Mouse (Mus musculus): ENCODE data around the gene Pdhb. TPM values are rescaled to one million over a fixed set of nuclear protein-coding genes. Genes with fewer than 3 reads are reported as not detected.
A peak's percentile ranks its signal among the peaks of the same experiment; 100 is the strongest.
"Not testable (repeated sequence)": the region's sequence is repeated elsewhere in the genome, so short reads cannot be mapped to it uniquely, and the experiment has no call there.

Gene Pdhb
- polyA plus RNA-seq, 1 experiment, result 198 TPM

DNA sequence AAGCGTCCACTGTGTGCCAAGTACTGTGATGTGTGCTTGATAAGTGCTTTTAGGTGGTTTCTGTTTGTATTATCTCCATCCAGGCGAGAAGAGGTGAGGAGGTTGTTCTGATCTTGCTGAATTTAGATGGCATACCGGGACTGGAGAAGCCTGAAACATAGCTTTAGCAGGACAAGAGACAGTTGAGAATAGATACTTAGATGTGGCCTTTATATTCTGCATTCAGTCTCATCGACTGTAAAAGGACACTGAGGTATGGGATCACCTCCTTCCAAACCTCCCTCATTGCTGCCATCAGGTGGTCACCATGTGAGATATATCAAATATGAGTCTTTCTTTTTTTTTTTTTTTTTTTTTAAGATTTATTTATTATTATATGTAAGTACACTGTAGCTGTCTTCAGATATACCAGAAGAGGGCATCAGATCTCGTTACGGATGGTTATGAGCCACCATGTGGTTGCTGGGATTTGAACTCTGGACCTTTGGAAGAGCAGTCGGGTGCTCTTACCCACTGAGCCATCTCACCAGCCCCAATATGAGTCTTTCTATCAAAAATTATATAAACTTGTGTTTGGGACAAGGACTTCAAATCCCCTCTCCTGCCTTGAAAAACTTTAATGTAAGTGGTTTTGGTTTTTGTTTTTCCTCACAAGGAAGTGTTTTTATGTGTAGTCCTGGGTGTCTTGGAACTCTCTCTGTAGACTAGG, 871 bp upstream of the Pdhb start:
- Histone ChIP-seq H3K27ac (ENCODE audit: insufficient read depth, low read length) (peak overlapping the region; percentile 69), H3K4me3 (ENCODE audit: insufficient read depth, low read length) (peak overlapping the region; percentile 65)
- TF ChIP-seq CTCF (IDR thresholded peaks at IDR 0.05; ENCODE audit: extremely low read depth, insufficient read depth, low read length), result 0 out of 2 replicates have a peak, but pooled peaks have one; percentile 20
- H3K4me1 ChIP-seq (ENCODE audit: control insufficient read depth, insufficient read depth, low read length), result not testable (repeated sequence)

DNA sequence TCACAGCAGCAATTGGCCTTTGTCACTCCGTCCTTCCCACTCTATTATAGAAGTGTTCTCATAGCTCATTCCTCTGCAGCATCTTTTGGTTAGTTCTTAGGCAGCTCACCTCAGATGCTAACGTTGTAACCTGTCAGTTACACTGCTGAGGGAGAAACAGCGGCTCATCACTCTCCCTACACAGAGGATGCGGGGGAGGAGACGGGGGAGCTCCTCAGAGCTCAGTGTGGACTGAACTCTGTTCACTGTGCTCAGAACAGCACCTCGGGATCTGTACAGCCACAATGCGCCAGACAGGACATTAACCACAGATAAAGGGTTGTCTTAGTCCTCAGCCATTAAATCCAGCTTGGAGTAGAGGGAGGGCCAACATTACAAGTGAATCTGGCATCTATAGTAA, 8.4 kb downstream of the Pdhb start:
- H3K4me3 ChIP-seq (ENCODE audit: insufficient read depth, low read length), result no peak overlapping the region
- no peaks in the 10 kb centered on the region for H3K4me1 ChIP-seq (ENCODE audit: control insufficient read depth, insufficient read depth, low read length)
- no peak overlapping the region for H3K27ac ChIP-seq (ENCODE audit: insufficient read depth, low read length)
- TF ChIP-seq CTCF (IDR thresholded peaks at IDR 0.05; ENCODE audit: extremely low read depth, insufficient read depth, low read length), result no peak
- TF ChIP-seq POLR2A (IDR thresholded peaks at IDR 0.05; ENCODE audit: extremely low read depth, insufficient read depth, low read length), result no peak

DNA sequence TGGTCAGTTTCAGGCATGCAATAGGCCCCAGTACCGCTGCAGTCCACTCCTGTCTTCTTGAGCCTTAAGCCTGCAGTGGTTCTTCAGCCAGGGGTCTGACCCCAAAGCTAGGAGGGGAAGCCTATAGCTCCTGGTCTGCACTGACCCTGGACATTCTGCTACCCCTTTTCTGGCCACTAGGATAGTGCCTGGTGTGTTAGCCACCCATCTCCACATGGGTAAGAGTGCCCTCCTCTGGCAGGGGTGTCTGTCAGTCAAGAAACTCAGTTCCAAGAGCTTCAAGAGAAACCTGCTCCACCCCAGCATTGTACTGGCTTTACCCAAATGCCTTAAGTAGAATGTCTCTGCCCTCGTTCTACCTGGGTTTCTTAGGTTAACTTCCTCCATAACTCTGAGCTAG, 11.0 kb downstream of the Pdhb start:
- no peak overlapping the region for H3K4me3 ChIP-seq (ENCODE audit: insufficient read depth, low read length)
- TF ChIP-seq POLR2A (IDR thresholded peaks at IDR 0.05; ENCODE audit: extremely low read depth, insufficient read depth, low read length) (no peak), CTCF (IDR thresholded peaks at IDR 0.05; ENCODE audit: extremely low read depth, insufficient read depth, low read length) (peak; percentile 49)
- no peaks in the 10 kb centered on the region for H3K4me1 ChIP-seq (ENCODE audit: control insufficient read depth, insufficient read depth, low read length)
- H3K27ac ChIP-seq (ENCODE audit: insufficient read depth, low read length), result no peak overlapping the region

DNA sequence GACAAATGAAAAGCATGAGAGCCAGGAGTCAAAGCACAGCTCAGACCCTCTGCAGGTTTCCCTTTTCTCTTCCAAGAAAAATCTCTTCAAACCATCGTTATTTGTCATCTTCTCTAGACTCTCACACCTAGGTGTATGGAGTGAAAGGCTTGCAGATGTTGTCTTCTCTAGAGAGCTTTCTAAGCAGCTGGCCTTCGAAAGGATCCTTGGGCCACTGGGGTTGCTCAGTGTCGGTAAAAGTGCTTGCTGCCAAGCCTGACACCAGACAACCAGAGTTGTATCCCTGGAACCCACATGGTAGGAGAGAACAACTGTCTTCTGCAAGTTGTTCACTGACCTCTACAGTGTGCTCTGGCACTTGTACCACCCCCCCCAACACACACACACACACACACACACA, 13.7 kb downstream of the Pdhb start:
- H3K4me1 ChIP-seq (ENCODE audit: control insufficient read depth, insufficient read depth, low read length), result no peaks in the 10 kb centered on the region

DNA sequence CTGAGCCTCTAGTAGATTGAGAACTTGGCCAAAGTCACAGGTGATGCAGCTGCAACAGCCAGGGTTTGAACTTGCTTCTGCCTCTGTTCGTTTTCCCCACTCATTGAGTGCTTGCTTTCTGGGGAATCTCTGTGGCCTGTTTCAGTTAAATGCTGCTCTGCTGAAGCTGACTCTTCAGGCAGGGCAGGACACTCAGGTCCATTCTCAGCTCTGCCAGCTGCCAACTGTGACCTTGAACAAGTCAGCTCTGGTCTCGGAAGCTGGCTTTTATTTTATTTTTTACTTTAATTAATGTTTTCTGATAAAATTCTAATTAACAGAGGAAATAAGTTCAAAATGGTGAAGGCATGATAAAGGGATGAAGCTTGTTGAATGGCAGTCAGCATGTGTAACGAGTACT, 14.1 kb downstream of the Pdhb start:
- Histone ChIP-seq H3K4me3 (ENCODE audit: insufficient read depth, low read length) (no peak overlapping the region), H3K4me1 (ENCODE audit: control insufficient read depth, insufficient read depth, low read length) (no peaks in the 10 kb centered on the region), H3K27ac (ENCODE audit: insufficient read depth, low read length) (no peak overlapping the region)
- TF ChIP-seq CTCF (IDR thresholded peaks at IDR 0.05; ENCODE audit: extremely low read depth, insufficient read depth, low read length) (no peak), POLR2A (IDR thresholded peaks at IDR 0.05; ENCODE audit: extremely low read depth, insufficient read depth, low read length) (no peak)

More for the DNA sequence above, 13.7 kb downstream of the Pdhb start:
- H3K4me3 ChIP-seq (ENCODE audit: insufficient read depth, low read length), result no peak overlapping the region
- TF ChIP-seq CTCF (IDR thresholded peaks at IDR 0.05; ENCODE audit: extremely low read depth, insufficient read depth, low read length) (no peak), POLR2A (IDR thresholded peaks at IDR 0.05; ENCODE audit: extremely low read depth, insufficient read depth, low read length) (no peak)
- H3K27ac ChIP-seq (ENCODE audit: insufficient read depth, low read length), result no peak overlapping the region

DNA sequence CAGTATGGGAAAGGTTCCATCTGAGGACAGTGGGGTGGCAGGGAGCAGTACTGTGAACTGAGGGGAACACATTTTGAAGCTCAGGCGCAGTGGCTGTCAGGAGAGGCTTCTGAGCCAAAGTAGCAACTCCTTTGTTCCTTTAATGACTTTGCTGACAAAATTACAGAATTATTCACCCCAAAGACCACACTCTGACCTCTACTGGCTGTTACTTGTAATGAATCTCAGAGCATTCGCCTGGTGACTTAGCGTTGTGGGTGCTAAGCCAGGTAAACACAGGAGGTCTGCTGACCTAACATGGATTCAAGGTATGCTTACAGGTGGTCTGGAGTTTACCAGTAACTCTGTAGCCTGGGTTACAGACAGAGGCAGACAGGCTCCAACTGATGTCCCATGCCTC, 15.9 kb downstream of the Pdhb start:
- H3K4me1 ChIP-seq (ENCODE audit: control insufficient read depth, insufficient read depth, low read length), result peaks cover 5% of the 10 kb centered on the region; the same call in 1 of the 2 replicates
- peak; percentile 11; the same call in 1 of the 2 replicates for TF ChIP-seq CTCF (IDR thresholded peaks at IDR 0.05; ENCODE audit: extremely low read depth, insufficient read depth, low read length)
- TF ChIP-seq POLR2A (IDR thresholded peaks at IDR 0.05; ENCODE audit: extremely low read depth, insufficient read depth, low read length), result no peak
- H3K4me3 ChIP-seq (ENCODE audit: insufficient read depth, low read length), result no peak overlapping the region
- no peak overlapping the region for H3K27ac ChIP-seq (ENCODE audit: insufficient read depth, low read length)

- Histone ChIP-seq H3K4me3 (ENCODE audit: insufficient read depth, low read length) (no peak overlapping the region), H3K27ac (ENCODE audit: insufficient read depth, low read length) (no peak overlapping the region), H3K4me1 (ENCODE audit: control insufficient read depth, insufficient read depth, low read length) (peaks cover 13% of the 10 kb centered on the region)
- TF ChIP-seq CTCF (IDR thresholded peaks at IDR 0.05; ENCODE audit: extremely low read depth, insufficient read depth, low read length), result no peak
- no peak for TF ChIP-seq POLR2A (IDR thresholded peaks at IDR 0.05; ENCODE audit: extremely low read depth, insufficient read depth, low read length)
Measured at GRCm38 (mm10) chr14:8154072-8154471, 18.8 kb downstream of the Pdhb start.

DNA sequence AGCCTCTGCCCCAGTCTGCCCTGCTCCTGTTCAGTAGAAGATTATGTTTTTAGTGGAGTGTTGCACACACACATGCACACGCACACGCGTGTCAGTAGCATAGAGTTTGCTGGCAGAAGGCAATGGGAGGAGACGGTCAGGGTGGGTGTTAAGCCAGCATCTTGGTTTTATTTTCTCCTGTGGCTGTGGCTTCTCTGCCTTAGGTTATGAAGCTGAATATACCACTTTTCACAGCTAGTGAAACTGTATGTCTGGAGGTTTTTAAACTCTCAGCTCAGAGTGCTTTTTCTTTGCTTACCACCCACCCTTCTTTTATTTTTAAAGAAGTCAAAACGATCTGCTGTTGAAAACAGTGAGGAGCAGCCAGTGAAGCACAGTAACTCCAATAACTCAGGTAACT, 21.1 kb downstream of the Pdhb start:
- H3K27ac ChIP-seq (ENCODE audit: insufficient read depth, low read length), result no peak overlapping the region
- H3K4me1 ChIP-seq (ENCODE audit: control insufficient read depth, insufficient read depth, low read length), result peaks cover 16% of the 10 kb centered on the region
- no peak overlapping the region for H3K4me3 ChIP-seq (ENCODE audit: insufficient read depth, low read length)
- no peak for TF ChIP-seq POLR2A (IDR thresholded peaks at IDR 0.05; ENCODE audit: extremely low read depth, insufficient read depth, low read length)
- no peak for TF ChIP-seq CTCF (IDR thresholded peaks at IDR 0.05; ENCODE audit: extremely low read depth, insufficient read depth, low read length)

DNA sequence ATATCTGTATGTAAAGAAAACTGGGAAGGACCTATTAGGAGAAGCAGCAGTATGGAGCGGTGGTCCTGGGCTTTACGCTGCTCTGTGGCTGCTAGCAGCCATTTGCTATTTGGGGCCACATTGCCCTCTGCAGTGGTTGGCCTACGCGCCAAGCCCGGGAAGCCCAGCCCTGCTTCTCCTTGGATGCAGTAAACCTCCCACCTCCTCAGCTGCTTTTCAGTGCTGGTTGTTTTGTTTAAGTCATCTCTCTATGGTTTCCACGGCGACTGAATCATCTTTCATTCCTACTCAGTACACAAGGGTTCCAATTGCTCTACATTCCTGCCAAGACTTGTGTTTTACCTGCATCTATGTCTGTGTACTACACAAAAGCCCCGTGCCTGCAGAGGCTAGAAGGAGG, 24.0 kb downstream of the Pdhb start:
- TF ChIP-seq CTCF (IDR thresholded peaks at IDR 0.05; ENCODE audit: extremely low read depth, insufficient read depth, low read length) (no peak), POLR2A (IDR thresholded peaks at IDR 0.05; ENCODE audit: extremely low read depth, insufficient read depth, low read length) (no peak)
- H3K4me1 ChIP-seq (ENCODE audit: control insufficient read depth, insufficient read depth, low read length), result peaks cover 16% of the 10 kb centered on the region
- no peak overlapping the region for H3K27ac ChIP-seq (ENCODE audit: insufficient read depth, low read length)
- no peak overlapping the region for H3K4me3 ChIP-seq (ENCODE audit: insufficient read depth, low read length)

DNA sequence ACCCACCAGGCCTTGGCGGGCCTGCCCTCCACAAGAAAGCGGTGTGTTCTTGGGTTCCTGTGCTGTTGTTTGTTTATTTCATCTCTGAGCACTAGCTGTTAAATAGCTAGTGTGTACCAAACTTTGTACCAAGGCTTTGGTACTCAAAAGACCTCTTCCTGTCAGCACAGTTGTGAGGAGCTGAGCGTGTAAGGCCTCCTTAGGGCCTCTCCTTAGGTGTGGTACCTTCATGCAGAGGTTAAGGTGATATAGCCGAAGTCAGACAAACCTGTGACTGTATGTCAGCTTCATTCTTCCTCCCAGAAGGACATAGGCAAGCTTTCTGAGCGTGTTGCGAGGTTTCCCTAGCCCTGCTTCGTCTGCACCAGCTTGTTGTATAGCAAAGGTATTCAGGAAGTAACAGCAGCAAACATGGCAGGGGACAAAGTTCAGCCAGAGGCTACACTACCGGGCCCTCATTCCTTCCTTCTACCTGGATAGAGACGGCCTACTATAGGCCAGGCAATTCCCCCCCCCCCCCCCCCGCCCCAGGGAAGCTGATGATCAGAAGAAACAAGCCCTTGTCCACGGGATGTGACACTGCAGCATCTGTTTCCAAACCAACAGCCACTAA, 26.1 kb downstream of the Pdhb start:
- H3K4me3 ChIP-seq (ENCODE audit: insufficient read depth, low read length), result no peak overlapping the region
- H3K27ac ChIP-seq (ENCODE audit: insufficient read depth, low read length), result no peak overlapping the region
- peaks cover 11% of the 10 kb centered on the region for H3K4me1 ChIP-seq (ENCODE audit: control insufficient read depth, insufficient read depth, low read length)
- TF ChIP-seq CTCF (IDR thresholded peaks at IDR 0.05; ENCODE audit: extremely low read depth, insufficient read depth, low read length) (no peak), POLR2A (IDR thresholded peaks at IDR 0.05; ENCODE audit: extremely low read depth, insufficient read depth, low read length) (no peak)
